ENCODE assay signal across 15 mouse cellular contexts in genomic region chr1:177451991-177452431, GRCm38 (mm10). TPM values are rescaled to one million over a fixed set of nuclear protein-coding genes. Genes with fewer than 3 reads are reported as not detected.
DNase-seq lines count a peak whose midpoint lies in the region; ATAC-seq and TF ChIP-seq lines count a peak whose summit lies in the region.
"Had no signal": no experiment of that assay in that cellular context is flagged by ENCODE, and none has a peak within 500 bp of the region (broad histone marks: within the 10 kb centered on the region; RNA-seq: fewer than 3 reads in every experiment).

No protein-coding gene starts in this region.

- no peak overlapping the region for H3K9ac ChIP-seq in midbrain, embryonic 12.5 days (replicated peaks)
- no peak overlapping the region for H3K9ac ChIP-seq in midbrain, embryonic 13.5 days (replicated peaks)
- peak overlapping the region; percentile 40 for H3K9ac ChIP-seq in forebrain, embryonic 14.5 days (ENCODE audit: low read length)
- H3K9ac ChIP-seq: limb, embryonic 12.5 days; liver, embryonic 15.5 days had no signal

- peaks cover 13% of the 10 kb centered on the region for H3K36me3 ChIP-seq in midbrain, embryonic 12.5 days
- peaks cover 14% of the 10 kb centered on the region for H3K36me3 ChIP-seq in midbrain, embryonic 13.5 days
- peaks cover 21% of the 10 kb centered on the region for H3K36me3 ChIP-seq in forebrain, embryonic 14.5 days (ENCODE audit: control insufficient read depth, insufficient read depth, low read length)
- peaks cover 26% of the 10 kb centered on the region for H3K36me3 ChIP-seq in myocyte (ENCODE audit: control insufficient read depth, insufficient read depth)

- ATAC-seq in midbrain, embryonic 12.5 days (ENCODE audit: low FRiP score, low read depth), result no peak
- ATAC-seq in midbrain, embryonic 13.5 days, result no peak
- ATAC-seq in forebrain, embryonic 14.5 days, result peak; percentile 9; the same call in 1 of the 2 replicates

- 43% methylated on average over 4 of the region's 4 CpGs for WGBS in midbrain, embryonic 12.5 days
- WGBS in midbrain, embryonic 13.5 days, result 32% methylated on average over 4 of the region's 4 CpGs
- WGBS in forebrain, embryonic 14.5 days, result 31% methylated on average over 4 of the region's 4 CpGs

- no peaks in the 10 kb centered on the region for H3K9me3 ChIP-seq in midbrain, embryonic 12.5 days
- no peaks in the 10 kb centered on the region for H3K9me3 ChIP-seq in midbrain, embryonic 13.5 days
- no peaks in the 10 kb centered on the region for H3K9me3 ChIP-seq in forebrain, embryonic 14.5 days (replicated peaks; ENCODE audit: control insufficient read depth, low read length)
- H3K9me3 ChIP-seq: limb, embryonic 12.5 days; liver, embryonic 15.5 days had no signal

- no peak overlapping the region for H3K4me2 ChIP-seq in midbrain, embryonic 12.5 days (replicated peaks)
- no peak overlapping the region for H3K4me2 ChIP-seq in midbrain, embryonic 13.5 days (replicated peaks)
- peak overlapping the region; percentile 42 for H3K4me2 ChIP-seq in forebrain, embryonic 14.5 days (ENCODE audit: low read length)
- H3K4me2 ChIP-seq in myocyte (ENCODE audit: low read depth), result no peak overlapping the region
- H3K4me2 ChIP-seq: limb, embryonic 12.5 days; liver, embryonic 15.5 days had no signal

- no peak overlapping the region for H3K4me3 ChIP-seq in midbrain, embryonic 12.5 days
- no peak overlapping the region for H3K4me3 ChIP-seq in midbrain, embryonic 13.5 days (replicated peaks)
- no peak overlapping the region for H3K4me3 ChIP-seq in forebrain, embryonic 14.5 days (ENCODE audit: low read depth, low read length)
- H3K4me3 ChIP-seq in myocyte, result no peak overlapping the region
- H3K4me3 ChIP-seq: limb, embryonic 12.5 days; liver, embryonic 15.5 days had no signal

- no peaks in the 10 kb centered on the region for H3K27me3 ChIP-seq in midbrain, embryonic 12.5 days
- no peaks in the 10 kb centered on the region for H3K27me3 ChIP-seq in midbrain, embryonic 13.5 days
- no peaks in the 10 kb centered on the region for H3K27me3 ChIP-seq in forebrain, embryonic 14.5 days (replicated peaks; ENCODE audit: control insufficient read depth, insufficient read depth, low read length)
- no peaks in the 10 kb centered on the region for H3K27me3 ChIP-seq in myocyte (ENCODE audit: control insufficient read depth, insufficient read depth, insufficient read length)
- H3K27me3 ChIP-seq: limb, embryonic 12.5 days; liver, embryonic 15.5 days had no signal

- peak; percentile 44 for DNase-seq in embryo, embryonic 10 days (ENCODE audit: low spot score)
- DNase-seq in embryo, embryonic 9.5 days (ENCODE audit: extremely low spot score), result no peak
- no peak for DNase-seq in forebrain, embryonic 14.5 days (ENCODE audit: low spot score)
- DNase-seq in B cell, adult 2 months, result no peak
- DNase-seq in layer of hippocampus, postnatal 14 days (ENCODE audit: low spot score in 2 of 2), result no peak
- DNase-seq: adrenal gland, postnatal 36 days; heart, adult 18-20 months; heart, postnatal 10 days; kidney, postnatal 10 days; lung, postnatal 36 days had no signal

- H3K79me2 ChIP-seq in myocyte (ENCODE audit: control insufficient read depth, insufficient read depth), result peaks cover 37% of the 10 kb centered on the region

- H3K27ac ChIP-seq in midbrain, embryonic 12.5 days (replicated peaks), result peak overlapping the region; percentile 20; the same call in 1 of the 2 replicates
- no peak overlapping the region for H3K27ac ChIP-seq in midbrain, embryonic 13.5 days
- peak overlapping the region; percentile 65 for H3K27ac ChIP-seq in forebrain, embryonic 14.5 days (ENCODE audit: low read depth, low read length)
- H3K27ac ChIP-seq: limb, embryonic 12.5 days; liver, embryonic 15.5 days had no signal

- no peak overlapping the region for H3ac ChIP-seq in myocyte (ENCODE audit: control insufficient read depth, insufficient read length)

- H3K4me1 ChIP-seq in midbrain, embryonic 12.5 days, result peaks cover 47% of the 10 kb centered on the region
- H3K4me1 ChIP-seq in midbrain, embryonic 13.5 days (replicated peaks), result peaks cover 39% of the 10 kb centered on the region
- peaks cover 25% of the 10 kb centered on the region for H3K4me1 ChIP-seq in forebrain, embryonic 14.5 days (ENCODE audit: control insufficient read depth, insufficient read depth, low read length)
- H3K4me1 ChIP-seq: liver, embryonic 15.5 days had no signal

- TF ChIP-seq POLR2A in myocyte (IDR thresholded peaks at IDR 0.05; ENCODE audit: insufficient read length, low read depth), result no peak

TF ChIP-seq in myocyte, 11 proteins besides CTCF, POLR2A, EP300 and RAD21:
- TF ChIP-seq SRF (IDR thresholded peaks at IDR 0.05; ENCODE audit: control insufficient read depth, insufficient read length, low read depth) (no peak), E2F4 (IDR thresholded peaks at IDR 0.05; ENCODE audit: insufficient read depth) (no peak), POLR2AphosphoS2 (IDR thresholded peaks at IDR 0.05; ENCODE audit: insufficient read length, low read depth) (peak; percentile 58), MAX (IDR thresholded peaks at IDR 0.05; ENCODE audit: low read depth) (no peak), MYOG (IDR thresholded peaks at IDR 0.05; ENCODE audit: control insufficient read depth in 1 of 3, insufficient read depth in 1 of 3, insufficient read length in 2 of 3, low read depth in 2 of 3) (no peak)

RNA-seq across cellular contexts. Expression of gene Zbtb18, which starts 9.9 kb away (rescaled TPM):
- polyA plus RNA-seq in midbrain, embryonic 12.5 days (2016; fragmentation: Nextera tagmentation; extraction: Ambion mirVana), result 11.7 and 11.9 TPM in 2 replicates
- polyA plus RNA-seq in midbrain, embryonic 13.5 days (2015; fragmentation: Nextera tagmentation; extraction: Ambion mirVana), result 14.0 and 20.6 TPM in 2 replicates
- 102 and 109 TPM in 2 replicates for polyA plus RNA-seq in forebrain, embryonic 14.5 days (2014; fragmentation: Nextera tagmentation; extraction: Ambion mirVana)
- 54.3 TPM for polyA plus RNA-seq in myocyte (2012; fragmentation: generic; extraction: Trizol)
- total RNA-seq in layer of hippocampus, postnatal 14 days (2021), result 100 to 1,000 TPM; 592 to 608 TPM
